Mouse (Mus musculus) megakaryocyte, embryonic 14.5 days (primary cell): ENCODE measurements around the gene Atg16l1.

Source experiments
- FLI1 ChIP-seq: IDR thresholded peaks from 2 replicates; pipeline ENCODE4 v1.6.1; 2012; ENCODE audit warnings: low read length, inconsistent platforms, mixed read lengths
- GATA1 ChIP-seq: IDR thresholded peaks from 3 replicates; pipeline ENCODE4 v1.6.1; 2012; ENCODE audit warnings: mixed read lengths, low read length, inconsistent platforms, borderline replicate concordance

DNA sequence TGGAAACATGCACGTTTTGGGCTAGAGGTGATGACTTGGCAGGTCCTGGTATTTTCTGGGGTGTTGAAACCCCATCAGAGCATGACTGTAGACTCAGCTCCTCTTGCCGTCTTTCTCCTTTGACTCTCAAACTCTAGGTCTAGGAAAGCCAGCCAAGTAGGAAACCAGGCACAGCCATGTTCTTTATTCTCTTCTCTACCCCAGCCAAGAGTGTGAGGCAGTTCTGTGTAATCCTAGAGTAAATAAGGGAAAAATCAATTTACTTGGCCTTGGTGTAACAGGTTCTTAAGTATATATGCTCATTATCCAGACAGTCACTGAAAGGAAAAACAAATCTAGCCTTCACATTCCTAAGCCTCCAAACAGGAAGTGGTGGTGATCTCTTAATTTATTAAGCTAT, 17.7 kb downstream of the Atg16l1 start:
- TF ChIP-seq GATA1 (no peak), FLI1 (no peak)
